Mouse (Mus musculus) MEL (cell line): ENCODE measurements around the gene Slc11a2. TPM values are rescaled to one million over a fixed set of nuclear protein-coding genes. Genes with fewer than 3 reads are reported as not detected.

Experiments used
- DNase-seq: peaks from one replicate; pipeline ENCODE4 v3.0.0; 2011; ENCODE audit warnings: low read depth, low spot score
- H3K27ac ChIP-seq: 2 replicates; pipeline ENCODE4 v1.5.1; 2012; ENCODE audit warnings: low read depth, mild to moderate bottlenecking, control low read depth, low read length, moderate library complexity; ENCODE audit not compliant: control insufficient read depth
- H3K27me3 ChIP-seq, 2 experiments: fragments of 150-350 bp in 1 of 2; sonication (generic) in 1 of 2; 2 replicates each; pipeline ENCODE4 v1.6.1; 2012; ENCODE audit warnings: low read length in 2 of 2, mild to moderate bottlenecking in 2 of 2, improper control_type of control experiment in 1 of 2, moderate library complexity in 1 of 2; ENCODE audit not compliant: insufficient read depth in 2 of 2, control insufficient read depth in 1 of 2
- H3K36me3 ChIP-seq, 2 experiments: 2 replicates each; pipeline ENCODE4 v1.6.1; 2012 to 2014; ENCODE audit warnings: low read length in 2 of 2, improper control_type of control experiment in 1 of 2, inconsistent platforms in 1 of 2, mild to moderate bottlenecking in 1 of 2; ENCODE audit not compliant: insufficient read depth in 2 of 2, control insufficient read depth in 1 of 2
- H3K4me1 ChIP-seq, 2 experiments: fragments of 150-350 bp in 1 of 2; sonication (generic) in 1 of 2; 2 replicates each; pipeline ENCODE4 v1.6.1; 2012; ENCODE audit warnings: low read length in 2 of 2, improper control_type of control experiment in 1 of 2, mild to moderate bottlenecking in 1 of 2; ENCODE audit not compliant: insufficient read depth in 2 of 2, control insufficient read depth in 1 of 2
- H3K4me3 ChIP-seq, 2 experiments: fragments of 150-350 bp in 1 of 2; sonication (generic) in 1 of 2; 2 replicates each; pipeline ENCODE4 v1.5.1; 2012; ENCODE audit warnings: low read depth in 2 of 2, low read length in 2 of 2, mild to moderate bottlenecking in 2 of 2, moderate library complexity in 2 of 2, control low read depth in 1 of 2, improper control_type of control experiment in 1 of 2; ENCODE audit not compliant: control insufficient read depth in 1 of 2, insufficient read depth in 1 of 2
- H3K79me2 ChIP-seq: 2 replicates; pipeline ENCODE4 v1.6.1; 2012; ENCODE audit warnings: mild to moderate bottlenecking, low read length, moderate library complexity; ENCODE audit not compliant: control insufficient read depth, poor library complexity, insufficient read depth
- H3K9ac ChIP-seq: 2 replicates; pipeline ENCODE4 v1.6.1; 2012; ENCODE audit warnings: low read depth, mild to moderate bottlenecking, control low read depth, low read length, moderate library complexity; ENCODE audit not compliant: control insufficient read depth, poor library complexity, severe bottlenecking
- H3K9me3 ChIP-seq: fragments of 150-350 bp; sonication (generic); replicated peaks from 2 replicates; pipeline ENCODE4 v1.6.1; 2012; ENCODE audit warnings: mild to moderate bottlenecking, low read length, improper control_type of control experiment, moderate library complexity; ENCODE audit not compliant: insufficient read depth
- BHLHE40 ChIP-seq: IDR thresholded peaks from 2 replicates; pipeline ENCODE4 v1.6.1; 2012; ENCODE audit warnings: low read depth, mild to moderate bottlenecking, inconsistent platforms, low read length, improper control_type of control experiment, borderline replicate concordance
- CHD2 ChIP-seq: IDR thresholded peaks from 2 replicates; pipeline ENCODE4 v1.6.1; 2011; ENCODE audit warnings: low read length, improper control_type of control experiment
- CTCF ChIP-seq, 3 experiments: IDR thresholded peaks in 2 of 3; conservative IDR thresholded peaks in 1 of 3; 2 replicates each; pipeline ENCODE4 v1.5.1; 2011 to 2012; ENCODE audit warnings: low read length in 3 of 3, low read depth in 2 of 3, mild to moderate bottlenecking in 2 of 3, improper control_type of control experiment in 1 of 3, inconsistent platforms in 1 of 3, mixed read lengths in 1 of 3, moderate library complexity in 1 of 3; ENCODE audit not compliant: control insufficient read depth in 1 of 3, insufficient read depth in 1 of 3, poor library complexity in 1 of 3, severe bottlenecking in 1 of 3
- E2F4 ChIP-seq: IDR thresholded peaks from 2 replicates; pipeline ENCODE4 v1.6.1; 2011; ENCODE audit warnings: low read depth, low read length, improper control_type of control experiment, borderline replicate concordance
- ELF1 ChIP-seq: IDR thresholded peaks from 2 replicates; pipeline ENCODE4 v1.6.1; 2014; ENCODE audit warnings: low read depth, mild to moderate bottlenecking, inconsistent platforms, low read length, improper control_type of control experiment, moderate library complexity
- ETS1 ChIP-seq: IDR thresholded peaks from 2 replicates; pipeline ENCODE4 v1.6.1; 2012; ENCODE audit warnings: low read depth, mild to moderate bottlenecking, inconsistent platforms, low read length, improper control_type of control experiment, moderate library complexity
- GABPA ChIP-seq: IDR thresholded peaks from 2 replicates; pipeline ENCODE4 v1.6.1; 2012; ENCODE audit warnings: low read depth, mild to moderate bottlenecking, inconsistent platforms, low read length, improper control_type of control experiment, moderate library complexity
- GATA1 ChIP-seq: IDR thresholded peaks from 2 replicates; pipeline ENCODE4 v1.6.1; 2011; ENCODE audit warnings: low read depth, low read length, improper control_type of control experiment
- HCFC1 ChIP-seq: IDR thresholded peaks from 2 replicates; pipeline ENCODE4 v1.6.1; 2012; ENCODE audit warnings: low read depth, mild to moderate bottlenecking, inconsistent platforms, low read length, improper control_type of control experiment, moderate library complexity
- JUND ChIP-seq: IDR thresholded peaks from 2 replicates; pipeline ENCODE4 v1.6.1; 2011; ENCODE audit warnings: low read depth, mild to moderate bottlenecking, improper control_type of control experiment, low read length
- MAFK ChIP-seq: IDR thresholded peaks from 2 replicates; pipeline ENCODE4 v1.6.1; 2011; ENCODE audit warnings: low read depth, mild to moderate bottlenecking, low read length, improper control_type of control experiment, borderline replicate concordance
- MAX ChIP-seq: IDR thresholded peaks from 2 replicates; pipeline ENCODE4 v1.6.1; 2011; ENCODE audit warnings: low read length, improper control_type of control experiment
- MAZ ChIP-seq: IDR thresholded peaks from 2 replicates; pipeline ENCODE4 v1.6.1; 2012; ENCODE audit warnings: low read depth, mild to moderate bottlenecking, inconsistent platforms, low read length, improper control_type of control experiment
- MYB ChIP-seq: IDR thresholded peaks from 2 replicates; pipeline ENCODE4 v1.6.1; 2011; ENCODE audit warnings: mild to moderate bottlenecking, low read depth, low read length, improper control_type of control experiment
- MYC ChIP-seq: IDR thresholded peaks from 2 replicates; pipeline ENCODE4 v1.6.1; 2011; ENCODE audit warnings: low read depth, mild to moderate bottlenecking, low read length, improper control_type of control experiment, moderate library complexity
- NELFE ChIP-seq: IDR thresholded peaks from 2 replicates; pipeline ENCODE4 v1.6.1; 2011; ENCODE audit warnings: low read depth, low read length, improper control_type of control experiment
- POLR2AphosphoS5 ChIP-seq: IDR thresholded peaks from 2 replicates; pipeline ENCODE4 v1.6.1; 2012; ENCODE audit warnings: low read depth, borderline replicate concordance, mild to moderate bottlenecking, inconsistent platforms, low read length, moderate library complexity, mixed read lengths
- RAD21 ChIP-seq: IDR thresholded peaks from 2 replicates; pipeline ENCODE4 v1.6.1; 2011; ENCODE audit warnings: mild to moderate bottlenecking, low read depth, low read length, improper control_type of control experiment
- RCOR1 ChIP-seq: IDR thresholded peaks from 2 replicates; pipeline ENCODE4 v1.6.1; 2012; ENCODE audit warnings: low read depth, mild to moderate bottlenecking, inconsistent platforms, low read length, improper control_type of control experiment
- SIN3A ChIP-seq: IDR thresholded peaks from 2 replicates; pipeline ENCODE4 v1.6.1; 2012; ENCODE audit warnings: low read length, improper control_type of control experiment, inconsistent platforms
- SMC3 ChIP-seq: IDR thresholded peaks from 2 replicates; pipeline ENCODE4 v1.6.1; 2011; ENCODE audit warnings: low read depth, low read length, improper control_type of control experiment
- TAL1 ChIP-seq: IDR thresholded peaks from 2 replicates; pipeline ENCODE4 v1.6.1; 2012; ENCODE audit warnings: mild to moderate bottlenecking, inconsistent platforms, low read length, moderate library complexity, mixed read lengths
- TBP ChIP-seq: IDR thresholded peaks from 2 replicates; pipeline ENCODE4 v1.8.0; 2011; ENCODE audit warnings: low read depth, low read length, improper control_type of control experiment
- TCF12 ChIP-seq: IDR thresholded peaks from 2 replicates; pipeline ENCODE4 v1.6.1; 2014; ENCODE audit warnings: low read depth, mild to moderate bottlenecking, inconsistent platforms, low read length, improper control_type of control experiment, moderate library complexity
- USF1 ChIP-seq: IDR thresholded peaks from 2 replicates; pipeline ENCODE4 v1.6.1; 2014; ENCODE audit warnings: low read depth, mild to moderate bottlenecking, inconsistent platforms, low read length, improper control_type of control experiment, moderate library complexity
- ZC3H11A ChIP-seq: IDR thresholded peaks from 2 replicates; pipeline ENCODE4 v1.6.1; 2012; ENCODE audit warnings: low read depth, mild to moderate bottlenecking, inconsistent platforms, low read length, improper control_type of control experiment
- ZKSCAN1 ChIP-seq: IDR thresholded peaks from 2 replicates; pipeline ENCODE4 v1.6.1; 2012; ENCODE audit warnings: low read depth, mild to moderate bottlenecking, inconsistent platforms, low read length, improper control_type of control experiment, moderate library complexity
- ZMIZ1 ChIP-seq: IDR thresholded peaks from 2 replicates; pipeline ENCODE4 v1.6.1; 2012; ENCODE audit warnings: low read depth, mild to moderate bottlenecking, inconsistent platforms, low read length, improper control_type of control experiment, moderate library complexity
- ZNF384 ChIP-seq: IDR thresholded peaks from 2 replicates; pipeline ENCODE4 v1.6.1; 2012; ENCODE audit warnings: low read depth, mild to moderate bottlenecking, inconsistent platforms, low read length, improper control_type of control experiment
- polyA plus RNA-seq, 2 experiments: library from polyadenylated mRNA; stranded (reverse) in 1 of 2; unstranded in 1 of 2; fragments of >175 nt in 1 of 2; fragments of >200 nt in 1 of 2; gene quantifications; 2 replicates each; pipeline versions ENCODE4 v1.2.1 to v1.2.4; 2012; ENCODE audit warnings: low replicate concordance in 2 of 2, low read depth in 1 of 2; ENCODE audit not compliant: insufficient read length in 2 of 2, insufficient read depth in 1 of 2, missing spikeins in 1 of 2
- total RNA-seq: library from RNA; depleted of rRNA; stranded (reverse); fragments of 300-350 nt; gene quantifications from 2 replicates; pipeline ENCODE4 v1.2.3, GENCODE M21; 2012

The Slc11a2 gene
- total and polyA plus RNA-seq, 3 experiments: 69.0 to 112 TPM; not detected in 1

GRCm38 (mm10) chr15:100465432-100465831 is 40.6 kb upstream of the Slc11a2 start:
- no peak overlapping the region for H3K27ac ChIP-seq
- peaks cover 0 to 12% of the 10 kb centered on the region in 2 experiments; a peak in 2 of 4 replicates for H3K36me3 ChIP-seq
- peaks cover 0 to 18% of the 10 kb centered on the region in 2 experiments for H3K4me1 ChIP-seq
- TF ChIP-seq MAFK (no peak), SMC3 (peak; percentile 63), TAL1 (no peak), CTCF (IDR thresholded peaks at IDR 0.05 in 2 of 3, conservative IDR thresholded peaks at IDR 0.05 in 1 of 3; ENCODE audit: control insufficient read depth in 1 of 3, insufficient read depth in 1 of 3, low read depth in 2 of 3, low read length in 3 of 3, poor library complexity in 1 of 3, severe bottlenecking in 1 of 3) (peak; percentile 24 to 57 (median 43); a peak in 4 of 6 replicates), ZC3H11A (peak; percentile 43), USF1 (no peak), ZNF384 (peak; percentile 96), MYC (peak; percentile 53; the same call in 1 of the 2 replicates), RAD21 (peak; percentile 43), TBP (0 out of 2 replicates have a peak, but pooled peaks have one; percentile 24)
- peak; percentile 50 for DNase-seq
- no peak overlapping the region for H3K4me3 ChIP-seq
- H3K79me2 ChIP-seq: peaks cover 18% of the 10 kb centered on the region
- H3K9me3 ChIP-seq: no peaks in the 10 kb centered on the region
- H3K27me3 ChIP-seq: no peaks in the 10 kb centered on the region
- H3K9ac ChIP-seq: no peak overlapping the region

- Histone ChIP-seq H3K36me3 (peaks cover 0 to 2% of the 10 kb centered on the region in 2 experiments; a peak in 1 of 4 replicates), H3K4me1 (peaks cover 0 to 13% of the 10 kb centered on the region in 2 experiments), H3K27me3 (no peaks in the 10 kb centered on the region), H3K4me3 (no peak overlapping the region), H3K9me3 (no peaks in the 10 kb centered on the region), H3K9ac (no peak overlapping the region), H3K79me2 (peaks cover 6% of the 10 kb centered on the region), H3K27ac (no peak overlapping the region)
- TF ChIP-seq RAD21: peak; percentile 82
- no peak for TF ChIP-seq JUND
- TF ChIP-seq ELF1: no peak
- peak; percentile 87 for TF ChIP-seq SMC3
- peak; percentile 21; the same call in 1 of the 2 replicates for TF ChIP-seq ETS1
- TF ChIP-seq GATA1: no peak
- TF ChIP-seq ZKSCAN1: no peak
- TF ChIP-seq MYC: peak; percentile 82
- TF ChIP-seq MAZ: 0 out of 2 replicates have a peak, but pooled peaks have one; percentile 35
- TF ChIP-seq CTCF (IDR thresholded peaks at IDR 0.05 in 2 of 3, conservative IDR thresholded peaks at IDR 0.05 in 1 of 3; ENCODE audit: control insufficient read depth in 1 of 3, insufficient read depth in 1 of 3, low read depth in 2 of 3, low read length in 3 of 3, poor library complexity in 1 of 3, severe bottlenecking in 1 of 3): peak; percentile 86 to 93 (median 90)
- peak; percentile 83 for TF ChIP-seq ZC3H11A
- no peak for TF ChIP-seq RCOR1
- no peak for TF ChIP-seq ZMIZ1
- TF ChIP-seq CHD2: no peak
- peak; percentile 43; the same call in 1 of the 2 replicates for TF ChIP-seq SIN3A
- TF ChIP-seq NELFE: no peak
- no peak for TF ChIP-seq BHLHE40
- 0 out of 2 replicates have a peak, but pooled peaks have one; percentile 30 for TF ChIP-seq HCFC1
- TF ChIP-seq E2F4: no peak
- no peak for TF ChIP-seq MYB
- no peak for TF ChIP-seq POLR2AphosphoS5
- no peak for TF ChIP-seq MAX
- TF ChIP-seq ZNF384: peak; percentile 66; the same call in 1 of the 2 replicates
- TF ChIP-seq GABPA: no peak
- no peak for TF ChIP-seq TCF12
- DNase-seq: peak; percentile 89
Measured at GRCm38 (mm10) chr15:100463712-100464111, 38.8 kb upstream of the Slc11a2 start.
